Mouse (Mus musculus) c-Kit-positive CD71-positive TER-119-positive erythroid progenitor cells, embryonic 14.5 days (primary cell): Measurements from ENCODE around the gene Gm21973.
A peak's percentile ranks its signal among the peaks of the same experiment; 100 is the strongest.

Experiments
- DNase-seq: peaks from one replicate; pipeline ENCODE4 v3.0.0-alpha.2; 2013; ENCODE audit warnings: low spot score

Gene Gm21973

DNA sequence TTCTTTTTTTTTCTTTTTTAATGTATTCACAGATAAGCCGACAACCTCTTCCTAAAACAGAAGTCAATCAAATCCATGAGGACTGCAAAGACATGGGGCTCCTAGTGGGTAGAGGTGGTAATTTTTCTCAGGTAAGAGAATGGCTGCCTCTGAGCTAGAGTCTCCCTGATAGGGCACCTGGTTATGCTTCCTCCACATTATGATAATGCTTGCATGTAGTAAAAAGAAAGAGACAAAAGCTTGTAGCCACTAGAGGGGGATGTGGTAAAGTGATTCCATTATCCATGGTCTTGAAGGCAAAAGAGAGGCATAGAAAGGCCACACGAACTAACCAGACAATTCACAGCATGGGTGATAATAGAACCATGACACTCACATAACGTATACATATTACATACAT lies 75.2 kb downstream of the Gm21973 start:
- DNase-seq = peak; percentile 6

DNA sequence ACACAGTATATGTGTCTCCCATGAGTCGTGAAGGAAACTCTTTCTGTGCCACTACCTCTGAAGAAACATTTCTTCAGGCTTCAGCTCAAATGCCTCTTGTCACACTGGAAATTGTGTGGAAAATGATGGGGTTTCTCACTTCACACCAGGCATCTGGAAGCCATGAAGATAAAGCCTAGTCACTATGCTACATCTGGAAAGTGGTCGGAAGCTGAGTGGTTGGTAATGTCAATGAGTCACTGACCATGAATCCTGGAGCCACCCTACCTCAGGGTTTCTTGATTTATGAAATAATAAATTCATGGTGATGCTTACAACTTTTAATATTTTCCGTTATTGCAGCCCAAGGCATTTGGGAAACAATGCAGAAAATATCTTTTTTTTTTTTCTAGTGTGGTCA lies 84.7 kb downstream of the Gm21973 start:
- DNase-seq = no peak

- no peak for DNase-seq
Measured at GRCm38 (mm10) chr15:10410881-10411280, 85.7 kb downstream of the Gm21973 start.

GRCm38 (mm10) chr15:10413656-10414055 lies 88.5 kb downstream of the Gm21973 start:
- no peak for DNase-seq

DNA sequence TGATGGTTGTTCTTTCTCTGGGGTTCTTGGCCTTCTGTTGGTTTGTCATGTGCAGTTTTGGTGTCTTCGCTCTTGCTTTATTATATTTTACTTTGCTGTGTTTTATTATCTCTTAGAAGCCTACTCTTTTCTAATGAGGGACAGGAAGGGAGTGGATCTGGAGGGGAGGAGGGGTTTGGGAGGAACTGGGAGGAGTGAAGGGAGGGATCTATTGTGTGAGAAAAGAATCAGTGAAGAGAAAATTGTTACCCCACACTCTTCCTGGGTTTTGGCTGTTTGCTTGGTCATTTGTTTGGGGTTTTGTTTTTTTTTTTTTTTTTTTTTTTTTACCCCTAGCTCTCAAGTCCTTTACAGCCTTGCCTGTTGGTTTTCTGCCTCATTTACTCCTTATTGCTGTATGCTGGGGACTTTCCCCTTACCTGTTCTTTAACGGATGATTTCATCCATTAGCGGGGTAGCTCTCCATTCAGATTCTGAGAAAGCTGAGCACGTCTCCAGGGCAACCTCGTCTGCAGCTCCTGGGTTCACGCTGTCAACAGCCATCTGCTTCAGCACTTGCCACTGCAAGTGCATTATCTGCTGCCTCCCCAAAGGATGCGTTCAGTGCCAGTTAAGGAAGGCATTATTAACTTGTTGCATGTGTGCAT lies 96.1 kb downstream of the Gm21973 start:
- DNase-seq = no peak

DNA sequence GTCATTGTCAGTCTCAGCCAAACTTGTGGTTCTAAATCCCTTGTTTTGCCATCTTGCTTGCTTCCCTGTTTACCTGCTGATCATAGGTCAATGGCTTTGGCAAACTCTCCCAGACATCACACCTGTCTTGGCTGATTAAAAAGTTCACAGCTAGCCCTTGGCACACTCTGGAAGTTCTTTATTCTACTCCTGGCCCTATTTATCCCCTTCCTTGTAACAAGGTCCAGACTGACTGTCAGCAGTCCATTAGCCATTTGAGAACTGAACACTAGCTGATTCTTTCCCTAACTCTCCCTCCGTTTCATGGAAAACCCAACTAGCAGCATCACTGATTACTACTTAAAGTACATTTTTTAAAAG lies 96.6 kb downstream of the Gm21973 start:
- no peak for DNase-seq
